Mouse (Mus musculus): Measurements from ENCODE around the gene Msh5. TPM values are rescaled to one million over a fixed set of nuclear protein-coding genes. Genes with fewer than 3 reads are reported as not detected.
A peak's percentile ranks its signal among the peaks of the same experiment; 100 is the strongest.

Msh5 gene
- total RNA-seq, 1 experiment, result 2.7 TPM

DNA sequence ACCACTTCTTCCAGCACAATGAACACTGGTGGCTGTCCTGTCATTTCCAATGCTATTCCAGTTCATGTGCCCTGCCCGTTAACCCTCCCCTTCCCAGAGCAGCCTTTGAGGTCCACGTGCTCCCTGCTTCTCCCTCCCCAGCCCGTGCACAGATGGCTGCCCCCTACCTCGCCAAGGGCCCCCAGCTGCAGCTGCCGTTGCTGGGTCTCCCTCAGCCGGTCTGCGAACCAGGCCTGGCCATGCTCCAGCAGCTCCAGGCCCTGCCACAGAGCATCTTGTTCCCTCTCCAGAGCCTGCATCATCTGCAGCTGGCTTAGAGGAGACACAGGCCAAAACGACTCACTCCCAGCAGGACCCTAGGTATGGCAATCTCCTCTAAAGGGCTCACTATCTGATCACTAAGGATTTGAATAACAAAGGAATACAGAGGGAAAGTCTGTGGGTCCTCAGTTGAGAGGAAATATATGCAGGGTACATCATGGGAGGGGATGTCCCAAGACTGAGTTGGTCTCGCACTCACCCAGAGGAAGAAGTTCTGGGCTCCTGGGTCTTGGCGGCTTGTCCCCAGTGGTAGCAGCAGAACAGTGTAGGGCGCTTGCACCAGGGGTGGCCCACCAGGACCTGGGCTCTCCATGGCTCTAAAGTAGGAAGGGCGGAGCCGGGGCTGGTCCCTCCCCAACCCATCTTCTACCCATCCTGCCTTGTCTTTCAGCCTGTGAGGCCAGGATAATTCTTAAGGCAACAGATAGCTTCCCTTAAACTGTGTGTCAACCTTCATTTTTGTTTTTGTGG, 19.1 kb downstream of the Msh5 start, which contains the start of gene Sapcd1:
Gene Sapcd1, minus strand, starts transcription at position 740 of the 792 bp plus-strand sequence.
- H3K4me1 ChIP-seq (ENCODE audit: control insufficient read depth in 2 of 2, insufficient read depth in 2 of 2, low read length in 2 of 2, poor library complexity in 1 of 2), result peaks cover 0 to 29% of the 10 kb centered on the region in 2 experiments; a peak in 2 of 4 replicates
- in situ Hi-C loops (cut with MboI; ENCODE audit: low sequenced_read_pairs in 2 of 2, unreplicated experiment in 2 of 2), result no loop called here
- no peaks in the 10 kb centered on the region for H3K9me3 ChIP-seq (ENCODE audit: control insufficient read depth, insufficient read depth, low read depth, low read length)
- TF ChIP-seq ZC3H11A (IDR thresholded peaks at IDR 0.05; ENCODE audit: borderline replicate concordance, low read depth, low read length) (no peak), HCFC1 (IDR thresholded peaks at IDR 0.05; ENCODE audit: borderline replicate concordance, insufficient read depth, low read length) (no peak), MAFK (IDR thresholded peaks at IDR 0.05; ENCODE audit: insufficient read depth, low read depth, low read length) (no peak), CHD2 (IDR thresholded peaks at IDR 0.05; ENCODE audit: low read depth, low read length) (no peak)
- no peak within 1 kb of the TSS for H3K9ac ChIP-seq (ENCODE audit: insufficient read depth, low read depth, low read length, poor library complexity, severe bottlenecking)
- DNase-seq (ENCODE audit: low read depth, low spot score), result no peak
- H3K36me3 ChIP-seq (ENCODE audit: control insufficient read depth, insufficient read depth, low read length, poor library complexity, severe bottlenecking), result no peaks in the 10 kb centered on the region
- H3K4me3 ChIP-seq (ENCODE audit: insufficient read depth in 1 of 2, low read depth in 1 of 2, low read length in 2 of 2, poor library complexity in 1 of 2, severe bottlenecking in 1 of 2), result peak within 1 kb of the TSS in 1 of 2 experiments; percentile 4; a peak in 1 of 4 replicates
- peak within 1 kb of the TSS; percentile 8; the same call in 1 of the 2 replicates for H3K27ac ChIP-seq (ENCODE audit: insufficient read depth, low read depth, low read length, poor library complexity, severe bottlenecking)

DNA sequence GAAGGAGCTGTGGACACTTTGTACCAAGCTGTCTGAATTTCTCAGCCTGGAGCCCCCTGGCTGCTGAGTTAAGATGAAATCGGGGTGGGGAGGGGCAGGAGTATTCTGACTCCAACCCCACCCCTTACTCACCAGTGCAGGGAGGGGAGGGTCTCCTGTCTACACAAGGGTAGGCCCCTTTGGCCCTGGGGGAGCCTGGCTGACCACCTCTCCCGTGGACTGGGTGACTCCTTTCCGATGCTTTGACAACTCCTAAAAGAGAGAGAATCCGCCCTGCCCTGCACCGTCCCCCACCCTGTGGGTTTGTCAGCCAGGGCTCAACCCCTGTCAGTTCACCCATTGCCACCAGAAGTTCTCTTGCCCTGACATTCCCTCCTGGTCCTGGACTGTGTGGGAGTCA, 20.3 kb downstream of the Msh5 start:
- DNase-seq (ENCODE audit: low read depth, low spot score), result no peak
- TF ChIP-seq CHD2 (IDR thresholded peaks at IDR 0.05; ENCODE audit: low read depth, low read length) (no peak), ZC3H11A (IDR thresholded peaks at IDR 0.05; ENCODE audit: borderline replicate concordance, low read depth, low read length) (no peak), MAFK (IDR thresholded peaks at IDR 0.05; ENCODE audit: insufficient read depth, low read depth, low read length) (no peak), HCFC1 (IDR thresholded peaks at IDR 0.05; ENCODE audit: borderline replicate concordance, insufficient read depth, low read length) (no peak), ZNF384 (IDR thresholded peaks at IDR 0.05; ENCODE audit: low read depth, low read length) (no peak)
- in situ Hi-C loops (cut with MboI; ENCODE audit: low sequenced_read_pairs in 2 of 2, unreplicated experiment in 2 of 2), result no loop called here
- Histone ChIP-seq H3K9ac (ENCODE audit: insufficient read depth, low read depth, low read length, poor library complexity, severe bottlenecking) (no peak overlapping the region), H3K4me1 (ENCODE audit: control insufficient read depth in 2 of 2, insufficient read depth in 2 of 2, low read length in 2 of 2, poor library complexity in 1 of 2) (peaks cover 2 to 35% of the 10 kb centered on the region in 2 experiments; a peak in 3 of 4 replicates), H3K36me3 (ENCODE audit: control insufficient read depth, insufficient read depth, low read length, poor library complexity, severe bottlenecking) (no peaks in the 10 kb centered on the region), H3K4me3 (ENCODE audit: insufficient read depth in 1 of 2, low read depth in 1 of 2, low read length in 2 of 2, poor library complexity in 1 of 2, severe bottlenecking in 1 of 2) (no peak overlapping the region), H3K9me3 (ENCODE audit: control insufficient read depth, insufficient read depth, low read depth, low read length) (no peaks in the 10 kb centered on the region), H3K27ac (ENCODE audit: insufficient read depth, low read depth, low read length, poor library complexity, severe bottlenecking) (no peak overlapping the region)

DNA sequence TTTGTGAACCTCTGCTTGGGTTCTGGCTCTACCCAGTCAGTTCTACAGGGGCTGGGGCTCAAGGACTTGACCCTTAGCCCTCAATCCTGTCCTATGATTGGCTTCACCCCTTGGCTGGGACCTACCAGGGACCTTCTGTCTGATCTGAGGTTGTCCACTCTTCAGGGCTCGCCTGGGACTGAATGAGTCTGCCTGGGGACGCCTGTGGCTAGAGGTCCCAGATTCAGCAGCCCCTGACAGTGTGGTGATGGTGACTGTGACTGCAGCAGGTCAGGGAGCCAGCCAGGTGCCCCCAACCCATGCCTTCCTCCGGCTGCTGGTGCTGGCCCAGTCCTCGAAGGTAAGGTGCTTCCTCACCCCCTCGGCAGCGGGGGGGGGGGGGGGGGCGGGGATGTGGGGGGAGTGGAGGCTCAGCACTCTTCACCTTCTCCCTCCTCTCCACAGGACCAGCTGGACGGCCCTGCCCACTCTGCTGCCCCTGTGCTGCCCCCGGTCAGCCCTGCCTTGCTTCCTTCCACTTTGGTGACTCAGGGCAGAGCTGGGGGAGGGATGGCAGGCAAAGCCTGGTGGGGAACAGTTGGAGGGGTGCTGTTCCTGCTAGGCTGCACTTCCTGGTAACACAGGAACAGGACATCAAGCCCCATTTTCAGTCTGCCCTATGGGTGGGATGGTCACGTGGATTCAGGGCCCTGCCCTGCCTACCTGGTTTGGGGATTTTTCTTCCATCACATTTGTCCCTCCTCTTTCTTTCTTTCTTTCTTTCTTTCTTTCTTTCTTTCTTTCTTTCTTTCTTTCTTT, 21.7 kb downstream of the Msh5 start:
- Histone ChIP-seq H3K4me3 (ENCODE audit: insufficient read depth in 1 of 2, low read depth in 1 of 2, low read length in 2 of 2, poor library complexity in 1 of 2, severe bottlenecking in 1 of 2) (no peak overlapping the region), H3K4me1 (ENCODE audit: control insufficient read depth in 2 of 2, insufficient read depth in 2 of 2, low read length in 2 of 2, poor library complexity in 1 of 2) (peaks cover 2 to 28% of the 10 kb centered on the region in 2 experiments; a peak in 3 of 4 replicates), H3K9me3 (ENCODE audit: control insufficient read depth, insufficient read depth, low read depth, low read length) (no peaks in the 10 kb centered on the region), H3K36me3 (ENCODE audit: control insufficient read depth, insufficient read depth, low read length, poor library complexity, severe bottlenecking) (no peaks in the 10 kb centered on the region), H3K27ac (ENCODE audit: insufficient read depth, low read depth, low read length, poor library complexity, severe bottlenecking) (no peak overlapping the region), H3K9ac (ENCODE audit: insufficient read depth, low read depth, low read length, poor library complexity, severe bottlenecking) (no peak overlapping the region)
- TF ChIP-seq MAFK (IDR thresholded peaks at IDR 0.05; ENCODE audit: insufficient read depth, low read depth, low read length) (no peak), ZNF384 (IDR thresholded peaks at IDR 0.05; ENCODE audit: low read depth, low read length) (no peak), ZC3H11A (IDR thresholded peaks at IDR 0.05; ENCODE audit: borderline replicate concordance, low read depth, low read length) (no peak), CHD2 (IDR thresholded peaks at IDR 0.05; ENCODE audit: low read depth, low read length) (no peak), HCFC1 (IDR thresholded peaks at IDR 0.05; ENCODE audit: borderline replicate concordance, insufficient read depth, low read length) (no peak)
- DNase-seq (ENCODE audit: low read depth, low spot score), result no peak
- in situ Hi-C loops (cut with MboI; ENCODE audit: low sequenced_read_pairs in 2 of 2, unreplicated experiment in 2 of 2), result loop anchor here in 1 of 2 experiments (25.0 kb wide), 1 partner anchor 87 kb away; the partner anchor contains the start of genes Csnk2b, Gpank1, Ly6g5b and Ly6g5c

DNA sequence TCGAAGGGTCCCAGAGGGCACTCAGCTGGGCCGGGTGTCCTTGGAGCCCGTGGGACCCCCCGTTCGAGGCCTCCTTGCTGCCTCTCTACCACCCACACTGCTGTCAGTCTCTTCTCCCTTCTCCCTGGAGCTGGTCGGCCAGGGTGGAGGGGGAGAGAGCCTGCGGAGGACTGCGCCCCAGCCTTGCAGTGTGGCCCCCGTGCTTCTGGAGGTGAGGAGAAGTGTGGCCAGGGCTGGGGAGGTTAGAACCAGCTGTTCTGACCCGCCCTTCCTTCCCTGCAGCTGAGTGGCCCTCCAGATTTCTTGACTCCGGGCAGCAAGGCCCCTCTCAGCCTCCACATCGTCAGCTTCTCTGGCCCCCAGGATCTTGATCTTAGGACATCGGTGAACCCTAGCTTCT, 22.3 kb downstream of the Msh5 start:
- TF ChIP-seq ZC3H11A (IDR thresholded peaks at IDR 0.05; ENCODE audit: borderline replicate concordance, low read depth, low read length), result no peak
- Histone ChIP-seq H3K9me3 (ENCODE audit: control insufficient read depth, insufficient read depth, low read depth, low read length) (no peaks in the 10 kb centered on the region), H3K4me3 (ENCODE audit: insufficient read depth in 1 of 2, low read depth in 1 of 2, low read length in 2 of 2, poor library complexity in 1 of 2, severe bottlenecking in 1 of 2) (no peak overlapping the region), H3K36me3 (ENCODE audit: control insufficient read depth, insufficient read depth, low read length, poor library complexity, severe bottlenecking) (no peaks in the 10 kb centered on the region), H3K9ac (ENCODE audit: insufficient read depth, low read depth, low read length, poor library complexity, severe bottlenecking) (no peak overlapping the region), H3K4me1 (ENCODE audit: control insufficient read depth in 2 of 2, insufficient read depth in 2 of 2, low read length in 2 of 2, poor library complexity in 1 of 2) (peaks cover 2 to 26% of the 10 kb centered on the region in 2 experiments; a peak in 3 of 4 replicates), H3K27ac (ENCODE audit: insufficient read depth, low read depth, low read length, poor library complexity, severe bottlenecking) (no peak overlapping the region)
- no peak for DNase-seq (ENCODE audit: low read depth, low spot score)
- in situ Hi-C loops (cut with MboI; ENCODE audit: low sequenced_read_pairs in 2 of 2, unreplicated experiment in 2 of 2), result loop anchor here in 1 of 2 experiments (25.0 kb wide), 1 partner anchor 88 kb away; the partner anchor contains the start of genes Csnk2b, Gpank1, Ly6g5b and Ly6g5c
